Mouse (Mus musculus): ENCODE results near the gene Dzip1l.

The Dzip1l gene

GRCm38 (mm10) chr9:99661606-99662166 lies 32.4 kb downstream of the Dzip1l start:
- peak; percentile 47 for DNase-seq

GRCm38 (mm10) chr9:99662406-99662805 lies 33.1 kb downstream of the Dzip1l start:
- peak; percentile 68 for DNase-seq

GRCm38 (mm10) chr9:99662887-99663286 lies 33.6 kb downstream of the Dzip1l start:
- DNase-seq: no peak

GRCm38 (mm10) chr9:99667596-99667995 lies 38.3 kb downstream of the Dzip1l start:
- DNase-seq: peak; percentile 24

- DNase-seq: no peak
Measured at GRCm38 (mm10) chr9:99671603-99672002, 42.3 kb downstream of the Dzip1l start.

- peak; percentile 19 for DNase-seq
Measured at GRCm38 (mm10) chr9:99675714-99676113, 46.4 kb downstream of the Dzip1l start.

GRCm38 (mm10) chr9:99681980-99682570 lies 52.8 kb downstream of the Dzip1l start:
- no peak for DNase-seq

GRCm38 (mm10) chr9:99685061-99685521 lies 55.8 kb downstream of the Dzip1l start:
- DNase-seq: no peak

GRCm38 (mm10) chr9:99685536-99686231 lies 56.4 kb downstream of the Dzip1l start:
- no peak for DNase-seq

- no peak for DNase-seq
Measured at GRCm38 (mm10) chr9:99689796-99690195, 60.5 kb downstream of the Dzip1l start.

- DNase-seq: peak; percentile 43
Measured at GRCm38 (mm10) chr9:99690386-99690785, 61.1 kb downstream of the Dzip1l start.

GRCm38 (mm10) chr9:99694961-99695360 lies 65.7 kb downstream of the Dzip1l start:
- DNase-seq: no peak

- no peak for DNase-seq
Measured at GRCm38 (mm10) chr9:99699752-99700389, 70.6 kb downstream of the Dzip1l start.

GRCm38 (mm10) chr9:99701187-99701586 lies 71.9 kb downstream of the Dzip1l start:
- no peak for DNase-seq

- no peak for DNase-seq
Measured at GRCm38 (mm10) chr9:99702215-99702614, 72.9 kb downstream of the Dzip1l start.

- no peak for DNase-seq
Measured at GRCm38 (mm10) chr9:99703711-99704110, 74.4 kb downstream of the Dzip1l start.

GRCm38 (mm10) chr9:99706264-99706663 lies 77.0 kb downstream of the Dzip1l start:
- DNase-seq: no peak

- peak; percentile 39 for DNase-seq
Measured at GRCm38 (mm10) chr9:99707425-99708126, 78.3 kb downstream of the Dzip1l start.

- DNase-seq: no peak
Measured at GRCm38 (mm10) chr9:99709588-99710248, 80.4 kb downstream of the Dzip1l start.

- no peak for DNase-seq
Measured at GRCm38 (mm10) chr9:99710297-99710696, 81.0 kb downstream of the Dzip1l start.

GRCm38 (mm10) chr9:99717134-99717533 lies 87.8 kb downstream of the Dzip1l start, which contains the start of gene Cldn18:
Cldn18 (minus strand) TSS chr9:99717267.
- DNase-seq: no peak

Measured in kidney, adult 11 months (tissue).